Mouse (Mus musculus) c-Kit-positive CD71-negative TER-119-negative erythroid progenitor cells, embryonic 14.5 days (primary cell): Measurements from ENCODE around the gene Tnfaip3.

ENCODE experiments used
- DNase-seq: peaks from one replicate; pipeline ENCODE4 v3.0.0-alpha.2; 2013; ENCODE audit warnings: low read depth

The Tnfaip3 gene

GRCm38 (mm10) chr10:19014381-19015256 lies 838 bp downstream of the Tnfaip3 start:
- peak; percentile 28 for DNase-seq

GRCm38 (mm10) chr10:19013351-19013750 lies 2.1 kb downstream of the Tnfaip3 start:
- no peak for DNase-seq

GRCm38 (mm10) chr10:19012616-19013015 lies 2.8 kb downstream of the Tnfaip3 start:
- DNase-seq: no peak

GRCm38 (mm10) chr10:19011832-19012440 lies 3.5 kb downstream of the Tnfaip3 start:
- no peak for DNase-seq

- no peak for DNase-seq
These were observed 5.0 kb downstream of the Tnfaip3 start for GRCm38 (mm10) chr10:19010414-19010813.

GRCm38 (mm10) chr10:19009186-19009672 lies 6.2 kb downstream of the Tnfaip3 start:
- DNase-seq: peak; percentile 22

- DNase-seq: no peak
These were observed 6.9 kb downstream of the Tnfaip3 start for GRCm38 (mm10) chr10:19008607-19008940.

GRCm38 (mm10) chr10:19007897-19008606 lies 7.4 kb downstream of the Tnfaip3 start:
- DNase-seq: no peak

GRCm38 (mm10) chr10:19002091-19002785 lies 13.2 kb downstream of the Tnfaip3 start:
- no peak for DNase-seq

GRCm38 (mm10) chr10:18999427-18999826 lies 16.0 kb downstream of the Tnfaip3 start:
- DNase-seq: peak; percentile 42

- DNase-seq: no peak
These were observed 19.1 kb downstream of the Tnfaip3 start for GRCm38 (mm10) chr10:18996331-18996730.

GRCm38 (mm10) chr10:18995465-18996261 lies 19.8 kb downstream of the Tnfaip3 start:
- DNase-seq: no peak

- no peak for DNase-seq
These were observed 22.5 kb downstream of the Tnfaip3 start for GRCm38 (mm10) chr10:18992971-18993370.

GRCm38 (mm10) chr10:18991057-18991456 lies 24.4 kb downstream of the Tnfaip3 start:
- DNase-seq: no peak

GRCm38 (mm10) chr10:18987907-18988199 lies 27.6 kb downstream of the Tnfaip3 start:
- no peak for DNase-seq

- DNase-seq: no peak
These were observed 28.2 kb downstream of the Tnfaip3 start for GRCm38 (mm10) chr10:18987046-18987906.

GRCm38 (mm10) chr10:18985516-18985915 lies 29.9 kb downstream of the Tnfaip3 start:
- no peak for DNase-seq

GRCm38 (mm10) chr10:18983514-18983913 lies 31.9 kb downstream of the Tnfaip3 start:
- no peak for DNase-seq

- DNase-seq: no peak
These were observed 41.0 kb downstream of the Tnfaip3 start for GRCm38 (mm10) chr10:18974486-18974885.

GRCm38 (mm10) chr10:18966893-18967292 lies 48.6 kb downstream of the Tnfaip3 start:
- DNase-seq: no peak
